In genomic region chr3:14805962-14806361, GRCm38 (mm10) we compare ENCODE assay signal across 35 mouse cellular contexts. TPM values are rescaled to one million over a fixed set of nuclear protein-coding genes. Genes with fewer than 3 reads are reported as not detected.
"Had no signal": no experiment of that assay in that cellular context is flagged by ENCODE, and none has a peak within 500 bp of the region (broad histone marks: within the 10 kb centered on the region; RNA-seq: fewer than 3 reads in every experiment).

No protein-coding gene starts in this region.

- DNase-seq: gastrocnemius, adult 2 months; gastrocnemius, postnatal 10 days; gastrocnemius, postnatal 25 days; heart, adult 11 months; heart, adult 2 months; heart, postnatal 14 days; heart, postnatal 4 days; kidney, adult 18-20 months; kidney, adult 8-10 months; kidney, postnatal 10 days; kidney, postnatal 25 days; kidney, postnatal 4 days; left cerebral cortex, postnatal 4 days had no signal

- H3K4me2 ChIP-seq: heart, embryonic 11.5 days; heart, embryonic 13.5 days; heart, embryonic 15.5 days; hindbrain, embryonic 12.5 days; hindbrain, embryonic 14.5 days; intestine, embryonic 15.5 days; limb, embryonic 13.5 days; limb, embryonic 15.5 days; liver, embryonic 12.5 days had no signal

- H3K27ac ChIP-seq: gastrocnemius, adult 2 months; heart, adult 2 months; heart, embryonic 13.5 days; heart, embryonic 15.5 days; hindbrain, embryonic 10.5 days; hindbrain, embryonic 12.5 days; hindbrain, embryonic 14.5 days; intestine, embryonic 15.5 days; layer of hippocampus, adult 2 months; limb, embryonic 13.5 days; limb, embryonic 15.5 days; liver, embryonic 12.5 days; liver, embryonic 14.5 days had no signal

- ATAC-seq: hindbrain, embryonic 16.5 days; inflammation-experienced regulatory T-cells, adult 6 months; intestine, embryonic 15.5 days; intestine, postnatal 0 days; liver, embryonic 12.5 days had no signal

- H3K4me3 ChIP-seq: gastrocnemius, adult 2 months; heart, adult 2 months; heart, embryonic 13.5 days; heart, embryonic 15.5 days; hindbrain, embryonic 10.5 days; hindbrain, embryonic 12.5 days; intestine, embryonic 15.5 days; layer of hippocampus, adult 2 months; limb, embryonic 13.5 days; limb, embryonic 15.5 days; liver, embryonic 12.5 days had no signal

- H3K36me3 ChIP-seq: heart, embryonic 13.5 days; heart, embryonic 15.5 days; hindbrain, embryonic 10.5 days; hindbrain, embryonic 12.5 days; intestine, embryonic 15.5 days; limb, embryonic 13.5 days; limb, embryonic 15.5 days; liver, embryonic 12.5 days had no signal

- H3K4me1 ChIP-seq: heart, embryonic 13.5 days; heart, embryonic 15.5 days; hindbrain, embryonic 10.5 days; hindbrain, embryonic 12.5 days; intestine, embryonic 15.5 days; limb, embryonic 13.5 days; limb, embryonic 15.5 days; liver, embryonic 12.5 days had no signal

- H3K27me3 ChIP-seq: heart, embryonic 13.5 days; heart, embryonic 15.5 days; hindbrain, embryonic 12.5 days; intestine, embryonic 15.5 days; limb, embryonic 13.5 days; limb, embryonic 15.5 days; liver, embryonic 12.5 days had no signal

- H3K9ac ChIP-seq: heart, embryonic 13.5 days; heart, embryonic 15.5 days; hindbrain, embryonic 12.5 days; hindbrain, embryonic 14.5 days; intestine, embryonic 15.5 days; limb, embryonic 13.5 days; limb, embryonic 15.5 days; liver, embryonic 12.5 days; liver, embryonic 14.5 days had no signal

- H3K9me3 ChIP-seq: heart, embryonic 13.5 days; heart, embryonic 15.5 days; hindbrain, embryonic 10.5 days; hindbrain, embryonic 12.5 days; intestine, embryonic 15.5 days; limb, embryonic 13.5 days; limb, embryonic 15.5 days; liver, embryonic 12.5 days had no signal

RNA-seq across cellular contexts. Expression of gene Car1, which starts 2.2 kb away (rescaled TPM):
- total RNA-seq: heart, adult 2 months; heart, postnatal 14 days; heart, postnatal 4 days; layer of hippocampus, adult 2 months; layer of hippocampus, postnatal 10 days; layer of hippocampus, postnatal 25 days; left cerebral cortex, adult 18-20 months; left cerebral cortex, postnatal 10 days; left cerebral cortex, postnatal 25 days; left cerebral cortex, postnatal 4 days had no signal
- polyA plus RNA-seq: hindbrain, embryonic 10.5 days; hindbrain, embryonic 14.5 days; hindbrain, embryonic 16.5 days; inflammation-experienced regulatory T-cells, adult 6 months; kidney, embryonic 14.5 days; kidney, embryonic 16.5 days had no signal

RNA-seq across cellular contexts. Expression of gene Car3, which starts 57.4 kb away (rescaled TPM):
- polyA plus RNA-seq: inflammation-experienced regulatory T-cells, adult 6 months had no signal
